Mouse (Mus musculus) MEL (cell line): ENCODE data around the gene Gm20388. TPM values are rescaled to one million over a fixed set of nuclear protein-coding genes. Genes with fewer than 3 reads are reported as not detected.

Experiments
- DNase-seq: peaks from one replicate; pipeline ENCODE4 v3.0.0; 2011; ENCODE audit warnings: low read depth, low spot score
- H3K27ac ChIP-seq: 2 replicates; pipeline ENCODE4 v1.5.1; 2012; ENCODE audit warnings: low read depth, mild to moderate bottlenecking, control low read depth, low read length, moderate library complexity; ENCODE audit not compliant: control insufficient read depth
- H3K27me3 ChIP-seq, 2 experiments: fragments of 150-350 bp in 1 of 2; sonication (generic) in 1 of 2; 2 replicates each; pipeline ENCODE4 v1.6.1; 2012; ENCODE audit warnings: low read length in 2 of 2, mild to moderate bottlenecking in 2 of 2, improper control_type of control experiment in 1 of 2, moderate library complexity in 1 of 2; ENCODE audit not compliant: insufficient read depth in 2 of 2, control insufficient read depth in 1 of 2
- H3K36me3 ChIP-seq, 2 experiments: 2 replicates each; pipeline ENCODE4 v1.6.1; 2012 to 2014; ENCODE audit warnings: low read length in 2 of 2, improper control_type of control experiment in 1 of 2, inconsistent platforms in 1 of 2, mild to moderate bottlenecking in 1 of 2; ENCODE audit not compliant: insufficient read depth in 2 of 2, control insufficient read depth in 1 of 2
- H3K4me1 ChIP-seq, 2 experiments: fragments of 150-350 bp in 1 of 2; sonication (generic) in 1 of 2; 2 replicates each; pipeline ENCODE4 v1.6.1; 2012; ENCODE audit warnings: low read length in 2 of 2, improper control_type of control experiment in 1 of 2, mild to moderate bottlenecking in 1 of 2; ENCODE audit not compliant: insufficient read depth in 2 of 2, control insufficient read depth in 1 of 2
- H3K4me3 ChIP-seq, 2 experiments: fragments of 150-350 bp in 1 of 2; sonication (generic) in 1 of 2; 2 replicates each; pipeline ENCODE4 v1.5.1; 2012; ENCODE audit warnings: low read depth in 2 of 2, low read length in 2 of 2, mild to moderate bottlenecking in 2 of 2, moderate library complexity in 2 of 2, control low read depth in 1 of 2, improper control_type of control experiment in 1 of 2; ENCODE audit not compliant: control insufficient read depth in 1 of 2, insufficient read depth in 1 of 2
- H3K79me2 ChIP-seq: 2 replicates; pipeline ENCODE4 v1.6.1; 2012; ENCODE audit warnings: mild to moderate bottlenecking, low read length, moderate library complexity; ENCODE audit not compliant: control insufficient read depth, poor library complexity, insufficient read depth
- H3K9ac ChIP-seq: 2 replicates; pipeline ENCODE4 v1.6.1; 2012; ENCODE audit warnings: low read depth, mild to moderate bottlenecking, control low read depth, low read length, moderate library complexity; ENCODE audit not compliant: control insufficient read depth, poor library complexity, severe bottlenecking
- H3K9me3 ChIP-seq: fragments of 150-350 bp; sonication (generic); replicated peaks from 2 replicates; pipeline ENCODE4 v1.6.1; 2012; ENCODE audit warnings: mild to moderate bottlenecking, low read length, improper control_type of control experiment, moderate library complexity; ENCODE audit not compliant: insufficient read depth
- CHD1 ChIP-seq: IDR thresholded peaks from 2 replicates; pipeline ENCODE4 v1.6.1; 2012; ENCODE audit warnings: low read depth, mild to moderate bottlenecking, inconsistent platforms, low read length, improper control_type of control experiment
- CTCF ChIP-seq, 3 experiments: IDR thresholded peaks in 2 of 3; conservative IDR thresholded peaks in 1 of 3; 2 replicates each; pipeline ENCODE4 v1.5.1; 2011 to 2012; ENCODE audit warnings: low read length in 3 of 3, low read depth in 2 of 3, mild to moderate bottlenecking in 2 of 3, improper control_type of control experiment in 1 of 3, inconsistent platforms in 1 of 3, mixed read lengths in 1 of 3, moderate library complexity in 1 of 3; ENCODE audit not compliant: control insufficient read depth in 1 of 3, insufficient read depth in 1 of 3, poor library complexity in 1 of 3, severe bottlenecking in 1 of 3
- E2F4 ChIP-seq: IDR thresholded peaks from 2 replicates; pipeline ENCODE4 v1.6.1; 2011; ENCODE audit warnings: low read depth, low read length, improper control_type of control experiment, borderline replicate concordance
- ELF1 ChIP-seq: IDR thresholded peaks from 2 replicates; pipeline ENCODE4 v1.6.1; 2014; ENCODE audit warnings: low read depth, mild to moderate bottlenecking, inconsistent platforms, low read length, improper control_type of control experiment, moderate library complexity
- EP300 ChIP-seq, 2 experiments: IDR thresholded peaks; 2 replicates each; pipeline ENCODE4 v1.6.1; 2011; ENCODE audit warnings: improper control_type of control experiment in 2 of 2, low read length in 2 of 2, low read depth in 1 of 2, mild to moderate bottlenecking in 1 of 2
- GABPA ChIP-seq: IDR thresholded peaks from 2 replicates; pipeline ENCODE4 v1.6.1; 2012; ENCODE audit warnings: low read depth, mild to moderate bottlenecking, inconsistent platforms, low read length, improper control_type of control experiment, moderate library complexity
- JUND ChIP-seq: IDR thresholded peaks from 2 replicates; pipeline ENCODE4 v1.6.1; 2011; ENCODE audit warnings: low read depth, mild to moderate bottlenecking, improper control_type of control experiment, low read length
- KAT2A ChIP-seq: conservative IDR thresholded peaks from 2 replicates; pipeline ENCODE4 v1.6.1; 2012; ENCODE audit warnings: low read depth, low read length, improper control_type of control experiment, inconsistent platforms
- MAX ChIP-seq: IDR thresholded peaks from 2 replicates; pipeline ENCODE4 v1.6.1; 2011; ENCODE audit warnings: low read length, improper control_type of control experiment
- NRF1 ChIP-seq: IDR thresholded peaks from 2 replicates; pipeline ENCODE4 v1.6.1; 2014; ENCODE audit warnings: low read depth, mild to moderate bottlenecking, inconsistent platforms, low read length, improper control_type of control experiment, moderate library complexity; ENCODE audit not compliant: poor library complexity, insufficient read depth, severe bottlenecking
- POLR2A ChIP-seq, 2 experiments: IDR thresholded peaks; 2 replicates each; pipeline ENCODE4 v1.6.1; 2011 to 2012; ENCODE audit warnings: low read length in 2 of 2, mild to moderate bottlenecking in 2 of 2, control low read depth in 1 of 2, improper control_type of control experiment in 1 of 2, low read depth in 1 of 2, moderate library complexity in 1 of 2; ENCODE audit not compliant: control insufficient read depth in 1 of 2, insufficient read depth in 1 of 2, poor library complexity in 1 of 2
- POLR2AphosphoS2 ChIP-seq: IDR thresholded peaks from 2 replicates; pipeline ENCODE4 v1.6.1; 2011; ENCODE audit warnings: low read length, improper control_type of control experiment
- RAD21 ChIP-seq: IDR thresholded peaks from 2 replicates; pipeline ENCODE4 v1.6.1; 2011; ENCODE audit warnings: mild to moderate bottlenecking, low read depth, low read length, improper control_type of control experiment
- SIN3A ChIP-seq: IDR thresholded peaks from 2 replicates; pipeline ENCODE4 v1.6.1; 2012; ENCODE audit warnings: low read length, improper control_type of control experiment, inconsistent platforms
- TAL1 ChIP-seq: IDR thresholded peaks from 2 replicates; pipeline ENCODE4 v1.6.1; 2012; ENCODE audit warnings: mild to moderate bottlenecking, inconsistent platforms, low read length, moderate library complexity, mixed read lengths
- TCF12 ChIP-seq: IDR thresholded peaks from 2 replicates; pipeline ENCODE4 v1.6.1; 2014; ENCODE audit warnings: low read depth, mild to moderate bottlenecking, inconsistent platforms, low read length, improper control_type of control experiment, moderate library complexity
- UBTF ChIP-seq: IDR thresholded peaks from 2 replicates; pipeline ENCODE4 v1.6.1; 2012; ENCODE audit warnings: low read depth, mild to moderate bottlenecking, inconsistent platforms, low read length, improper control_type of control experiment, moderate library complexity, borderline replicate concordance; ENCODE audit not compliant: insufficient read depth
- USF2 ChIP-seq, 2 experiments: IDR thresholded peaks; 2 replicates each; pipeline ENCODE4 v1.6.1; 2011 to 2012; ENCODE audit warnings: improper control_type of control experiment in 2 of 2, low read length in 2 of 2, borderline replicate concordance in 1 of 2, inconsistent platforms in 1 of 2, low read depth in 1 of 2, mild to moderate bottlenecking in 1 of 2; ENCODE audit not compliant: insufficient read depth in 1 of 2
- ZC3H11A ChIP-seq: IDR thresholded peaks from 2 replicates; pipeline ENCODE4 v1.6.1; 2012; ENCODE audit warnings: low read depth, mild to moderate bottlenecking, inconsistent platforms, low read length, improper control_type of control experiment
- ZMIZ1 ChIP-seq: IDR thresholded peaks from 2 replicates; pipeline ENCODE4 v1.6.1; 2012; ENCODE audit warnings: low read depth, mild to moderate bottlenecking, inconsistent platforms, low read length, improper control_type of control experiment, moderate library complexity
- ZNF384 ChIP-seq: IDR thresholded peaks from 2 replicates; pipeline ENCODE4 v1.6.1; 2012; ENCODE audit warnings: low read depth, mild to moderate bottlenecking, inconsistent platforms, low read length, improper control_type of control experiment
- polyA plus RNA-seq, 2 experiments: library from polyadenylated mRNA; stranded (reverse) in 1 of 2; unstranded in 1 of 2; fragments of >175 nt in 1 of 2; fragments of >200 nt in 1 of 2; gene quantifications; 2 replicates each; pipeline versions ENCODE4 v1.2.1 to v1.2.4; 2012; ENCODE audit warnings: low replicate concordance in 2 of 2, low read depth in 1 of 2; ENCODE audit not compliant: insufficient read length in 2 of 2, insufficient read depth in 1 of 2, missing spikeins in 1 of 2
- total RNA-seq: library from RNA; depleted of rRNA; stranded (reverse); fragments of 300-350 nt; gene quantifications from 2 replicates; pipeline ENCODE4 v1.2.3, GENCODE M21; 2012

The Gm20388 gene
- total and polyA plus RNA-seq, 3 experiments, result 11.1 to 17.8 TPM; not detected in 1

- TF ChIP-seq GABPA (no peak), POLR2A (IDR thresholded peaks at IDR 0.05; ENCODE audit: control insufficient read depth in 1 of 2, insufficient read depth in 1 of 2, low read depth in 1 of 2, low read length in 2 of 2, poor library complexity in 1 of 2) (no peak)
Observed at GRCm38 (mm10) chr8:123024226-123024625, 3113.6 kb downstream of the Gm20388 start (continued).

GRCm38 (mm10) chr8:123025951-123026351 is 3115.3 kb downstream of the Gm20388 start:
- TF ChIP-seq TCF12 (no peak), ZNF384 (no peak), KAT2A (no peak), UBTF (no peak), EP300 (IDR thresholded peaks at IDR 0.05; ENCODE audit: low read depth in 1 of 2, low read length in 2 of 2) (no peak), ZC3H11A (no peak), ZMIZ1 (no peak), CTCF (IDR thresholded peaks at IDR 0.05 in 2 of 3, conservative IDR thresholded peaks at IDR 0.05 in 1 of 3; ENCODE audit: control insufficient read depth in 1 of 3, insufficient read depth in 1 of 3, low read depth in 2 of 3, low read length in 3 of 3, poor library complexity in 1 of 3, severe bottlenecking in 1 of 3) (no peak), GABPA (no peak), MAX (no peak), POLR2AphosphoS2 (no peak), RAD21 (no peak), E2F4 (no peak), TAL1 (no peak), USF2 (IDR thresholded peaks at IDR 0.05; ENCODE audit: borderline replicate concordance in 1 of 2, insufficient read depth in 1 of 2, low read depth in 1 of 2, low read length in 2 of 2) (no peak), JUND (no peak), ELF1 (no peak), SIN3A (no peak), NRF1 (no peak), CHD1 (no peak)
- TF ChIP-seq, all 39 proteins: peak for 0
- Histone ChIP-seq H3K9ac (no peak overlapping the region), H3K27ac (no peak overlapping the region)

More at GRCm38 (mm10) chr8:123025951-123026351, 3115.3 kb downstream of the Gm20388 start:
- peaks cover 21 to 26% of the 10 kb centered on the region in 2 experiments for H3K36me3 ChIP-seq
- no peaks in the 10 kb centered on the region for H3K27me3 ChIP-seq
- no peak for DNase-seq
- peaks cover 6 to 19% of the 10 kb centered on the region in 2 experiments; a peak in 3 of 4 replicates for H3K4me1 ChIP-seq
- no peak overlapping the region for H3K4me3 ChIP-seq
- H3K79me2 ChIP-seq, result peaks cover 89% of the 10 kb centered on the region
- H3K9me3 ChIP-seq, result no peaks in the 10 kb centered on the region
